In the genomic region with DNA sequence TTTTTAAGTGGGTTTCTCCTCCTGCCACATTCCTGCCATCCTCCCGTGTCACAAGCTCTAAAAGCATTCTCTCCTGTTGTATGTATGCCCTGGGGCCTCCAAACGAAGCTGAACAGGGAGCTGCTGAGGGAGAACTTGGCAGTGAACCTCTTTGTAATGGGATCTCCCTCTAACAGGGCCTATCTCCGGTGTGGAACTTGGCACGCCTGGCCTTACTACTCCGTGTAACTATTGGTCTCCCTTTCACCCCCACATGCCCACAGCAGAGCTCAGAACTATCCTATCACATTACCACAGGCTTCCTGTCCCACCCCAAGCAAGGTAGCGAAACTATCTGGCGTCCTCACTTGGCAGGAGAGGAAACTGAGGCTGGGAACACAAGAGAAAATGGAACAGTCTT, we compare ENCODE assay signal across 9 mouse cellular contexts. TPM values are rescaled to one million over a fixed set of nuclear protein-coding genes. Genes with fewer than 3 reads are reported as not detected.
DNase-seq lines count a peak whose midpoint lies in the region; ATAC-seq and TF ChIP-seq lines count a peak whose summit lies in the region.
"Had no signal": no experiment of that assay in that cellular context is flagged by ENCODE, and none has a peak within 500 bp of the region (broad histone marks: within the 10 kb centered on the region; RNA-seq: fewer than 3 reads in every experiment).

No protein-coding gene starts in this region.

- 50% methylated on average over 7 of the region's 7 CpGs for WGBS in forebrain, embryonic 14.5 days
- WGBS in forebrain, embryonic 12.5 days: 74% methylated on average over 7 of the region's 7 CpGs
- 68% methylated on average over 7 of the region's 7 CpGs for WGBS in midbrain, postnatal 0 days
- 50% methylated on average over 7 of the region's 7 CpGs for WGBS in hindbrain, postnatal 0 days

- H3K9me3 ChIP-seq in forebrain, embryonic 14.5 days (replicated peaks; ENCODE audit: control insufficient read depth, low read length): no peaks in the 10 kb centered on the region
- no peaks in the 10 kb centered on the region for H3K9me3 ChIP-seq in forebrain, embryonic 12.5 days
- no peaks in the 10 kb centered on the region for H3K9me3 ChIP-seq in midbrain, postnatal 0 days (ENCODE audit: low read length)
- H3K9me3 ChIP-seq in hindbrain, postnatal 0 days (ENCODE audit: low read length): no peaks in the 10 kb centered on the region

- H3K4me3 ChIP-seq in forebrain, embryonic 14.5 days (ENCODE audit: low read depth, low read length): no peak overlapping the region
- H3K4me3 ChIP-seq in forebrain, embryonic 12.5 days (replicated peaks): no peak overlapping the region
- no peak overlapping the region for H3K4me3 ChIP-seq in midbrain, postnatal 0 days (ENCODE audit: low read depth, low read length)
- no peak overlapping the region for H3K4me3 ChIP-seq in hindbrain, postnatal 0 days (ENCODE audit: low read length)

- peaks cover 5% of the 10 kb centered on the region; the same call in 1 of the 2 replicates for H3K4me1 ChIP-seq in forebrain, embryonic 14.5 days (ENCODE audit: control insufficient read depth, insufficient read depth, low read length)
- H3K4me1 ChIP-seq in forebrain, embryonic 12.5 days: no peaks in the 10 kb centered on the region; the same call in 1 of the 2 replicates
- no peaks in the 10 kb centered on the region for H3K4me1 ChIP-seq in midbrain, postnatal 0 days (ENCODE audit: insufficient read depth, low read length)
- H3K4me1 ChIP-seq in hindbrain, postnatal 0 days (ENCODE audit: insufficient read depth, low read length): peaks cover 20% of the 10 kb centered on the region; the same call in 1 of the 2 replicates

- intact Hi-C loops in gastrocnemius, postnatal 14 days (cut with DNase I; ENCODE audit: low total_unique reads): no loop called here

- no peaks in the 10 kb centered on the region for H3K36me3 ChIP-seq in forebrain, embryonic 14.5 days (ENCODE audit: control insufficient read depth, insufficient read depth, low read length)
- H3K36me3 ChIP-seq in forebrain, embryonic 12.5 days (replicated peaks): no peaks in the 10 kb centered on the region
- no peaks in the 10 kb centered on the region for H3K36me3 ChIP-seq in midbrain, postnatal 0 days (ENCODE audit: insufficient read depth, low read length)
- H3K36me3 ChIP-seq in hindbrain, postnatal 0 days (ENCODE audit: insufficient read depth, low read length): no peaks in the 10 kb centered on the region

- no peak for TF ChIP-seq CTCF in midbrain, postnatal 0 days (IDR thresholded peaks at IDR 0.05)
- TF ChIP-seq CTCF in hindbrain, postnatal 0 days (IDR thresholded peaks at IDR 0.05; ENCODE audit: low read depth): no peak

- no peak overlapping the region for H3K9ac ChIP-seq in forebrain, embryonic 14.5 days (ENCODE audit: low read length)
- no peak overlapping the region for H3K9ac ChIP-seq in forebrain, embryonic 12.5 days
- no peak overlapping the region for H3K9ac ChIP-seq in midbrain, postnatal 0 days (replicated peaks; ENCODE audit: low read length, poor library complexity, severe bottlenecking)
- H3K9ac ChIP-seq in hindbrain, postnatal 0 days (replicated peaks; ENCODE audit: low read length): no peak overlapping the region

- no peak overlapping the region for H3K27ac ChIP-seq in forebrain, embryonic 14.5 days (ENCODE audit: low read depth, low read length)
- no peak overlapping the region for H3K27ac ChIP-seq in forebrain, embryonic 12.5 days
- no peak overlapping the region for H3K27ac ChIP-seq in midbrain, postnatal 0 days (ENCODE audit: low read depth, low read length)
- no peak overlapping the region for H3K27ac ChIP-seq in hindbrain, postnatal 0 days

- no peak overlapping the region for H3K4me2 ChIP-seq in forebrain, embryonic 14.5 days (ENCODE audit: low read length)
- H3K4me2 ChIP-seq in forebrain, embryonic 12.5 days: no peak overlapping the region
- H3K4me2 ChIP-seq in midbrain, postnatal 0 days (ENCODE audit: low read depth, low read length, poor library complexity, severe bottlenecking): no peak overlapping the region
- no peak overlapping the region for H3K4me2 ChIP-seq in hindbrain, postnatal 0 days (ENCODE audit: low read depth, low read length)

- DNase-seq in forebrain, embryonic 14.5 days (ENCODE audit: low spot score): peak; percentile 33
- peak; percentile 93 for DNase-seq in 416B (ENCODE audit: low read depth)
- peak; percentile 33 for DNase-seq in gastrocnemius, postnatal 14 days
- peak; percentile 77 for DNase-seq in liver
- no peak for DNase-seq in B cell, adult 2 months
- DNase-seq in midbrain, postnatal 0 days (ENCODE audit: low spot score): no peak
- no peak for DNase-seq in hindbrain, postnatal 0 days (ENCODE audit: low spot score)

- H3K27me3 ChIP-seq in forebrain, embryonic 14.5 days (replicated peaks; ENCODE audit: control insufficient read depth, insufficient read depth, low read length): no peaks in the 10 kb centered on the region
- no peaks in the 10 kb centered on the region for H3K27me3 ChIP-seq in forebrain, embryonic 12.5 days
- no peaks in the 10 kb centered on the region for H3K27me3 ChIP-seq in midbrain, postnatal 0 days (ENCODE audit: insufficient read depth, low read length)
- no peaks in the 10 kb centered on the region for H3K27me3 ChIP-seq in hindbrain, postnatal 0 days (ENCODE audit: insufficient read depth, low read length)

- peak; percentile 22; the same call in 1 of the 2 replicates for ATAC-seq in forebrain, embryonic 14.5 days
- ATAC-seq in forebrain, embryonic 12.5 days (ENCODE audit: low FRiP score): no peak
- ATAC-seq in midbrain, postnatal 0 days (ENCODE audit: low FRiP score): no peak
- ATAC-seq in hindbrain, postnatal 0 days: no peak
- ATAC-seq: lung, postnatal 0 days had no signal

RNA-seq across cellular contexts. Expression of a gene that starts 14.4 kb away (rescaled TPM):
- polyA plus RNA-seq in forebrain, embryonic 14.5 days (2014; fragmentation: Nextera tagmentation; extraction: Ambion mirVana): 3.5 and 4.1 TPM in 2 replicates
- 2.1 and 2.7 TPM in 2 replicates for polyA plus RNA-seq in forebrain, embryonic 12.5 days (2016; fragmentation: Nextera tagmentation; extraction: Ambion mirVana)
- 1 to 10 TPM; 6.5 to 6.6 TPM for total RNA-seq in gastrocnemius, postnatal 14 days (2021)
- total RNA-seq in midbrain, postnatal 0 days (2014; rRNA removed): 36.6 and 39.7 TPM in 2 replicates
- 3.7 and 4.3 TPM in 2 replicates for polyA plus RNA-seq in midbrain, postnatal 0 days (2015; fragmentation: Nextera tagmentation; extraction: Ambion mirVana)
- total RNA-seq in hindbrain, postnatal 0 days (2014; rRNA removed): 37.8 and 39.1 TPM in 2 replicates
- 4.6 and 4.7 TPM in 2 replicates for polyA plus RNA-seq in hindbrain, postnatal 0 days (2015; fragmentation: Nextera tagmentation; extraction: Ambion mirVana)

Comparison
In these comparisons a context has a peak if more than half of its experiments do, and no peak if none do; other contexts are left out.
1. DNase-seq: peak in forebrain, embryonic 14.5 days (single experiment), 416B (single experiment), gastrocnemius, postnatal 14 days (single experiment) and liver (single experiment); none in B cell, adult 2 months (0 of 2), midbrain, postnatal 0 days (single experiment) and hindbrain, postnatal 0 days (single experiment).